Mouse (Mus musculus) liver, embryonic 13.5 days (tissue): ENCODE measurements around the gene Whrn. TPM values are rescaled to one million over a fixed set of nuclear protein-coding genes. Genes with fewer than 3 reads are reported as not detected.

Experiments
- ATAC-seq: fragments of 200-750 bp; cut with Nextera tagmentation; 2 replicates; pipeline ENCODE4 v1.8.0; 2017; ENCODE audit warnings: low read depth, mild to moderate bottlenecking, moderate number of reproducible peaks, moderate library complexity
- DNase-seq: peaks from one replicate; pipeline ENCODE4 v3.0.0; 2022
- H3K27ac ChIP-seq: fragments of 300-500 bp; sonication (generic); 2 replicates; pipeline ENCODE4 v1.5.1; 2015; ENCODE audit warnings: moderate library complexity, mild to moderate bottlenecking, inconsistent platforms
- H3K27me3 ChIP-seq: fragments of 300-500 bp; sonication (generic); 2 replicates; pipeline ENCODE4 v1.6.1; 2015; ENCODE audit warnings: mild to moderate bottlenecking, inconsistent platforms
- H3K36me3 ChIP-seq: fragments of 300-500 bp; sonication (generic); 2 replicates; pipeline ENCODE4 v1.6.1; 2015; ENCODE audit warnings: mild to moderate bottlenecking, inconsistent platforms
- H3K4me1 ChIP-seq: fragments of 300-500 bp; sonication (generic); replicated peaks from 2 replicates; pipeline ENCODE4 v1.6.1; 2015; ENCODE audit warnings: inconsistent platforms
- H3K4me2 ChIP-seq: fragments of 300-500 bp; sonication (generic); 2 replicates; pipeline ENCODE4 v1.6.1; 2015; ENCODE audit warnings: inconsistent platforms, mild to moderate bottlenecking, moderate library complexity
- H3K4me3 ChIP-seq: fragments of 300-500 bp; sonication (generic); replicated peaks from 2 replicates; pipeline ENCODE4 v1.5.1; 2015; ENCODE audit warnings: mild to moderate bottlenecking, inconsistent platforms
- H3K9ac ChIP-seq: fragments of 300-500 bp; sonication (generic); 2 replicates; pipeline ENCODE4 v1.6.1; 2015; ENCODE audit warnings: mild to moderate bottlenecking, inconsistent platforms
- H3K9me3 ChIP-seq: fragments of 300-500 bp; sonication (generic); replicated peaks from 2 replicates; pipeline ENCODE4 v1.6.1; 2016; ENCODE audit warnings: inconsistent platforms
- WGBS: fragments of 180-500 bp; shearing (Covaris S2); methylation state at CpG from one replicate; pipeline ENCODE4 v1.1.7; 2015; ENCODE audit not compliant: insufficient replicate concordance; 5-methylcytosine and 5-hydroxymethylcytosine counted together
- polyA plus RNA-seq: library from polyadenylated mRNA; unstranded; fragments of >200 nt; fragmentation: Nextera tagmentation; extraction: Ambion mirVana; gene quantifications from 2 replicates; pipeline ENCODE4 v1.2.1, GENCODE M21; 2015

Gene Whrn
- polyA plus RNA-seq, 1 experiment from 2014 or later, result 0.18 TPM

GRCm38 (mm10) chr4:63514454-63514984 lies 18.7 kb upstream of the Whrn start:
- H3K36me3 ChIP-seq, result no peaks in the 10 kb centered on the region
- H3K4me2 ChIP-seq, result no peak overlapping the region
- no peaks in the 10 kb centered on the region for H3K9me3 ChIP-seq
- no peaks in the 10 kb centered on the region; the same call in 1 of the 2 replicates for H3K27me3 ChIP-seq
- ATAC-seq (no peak), DNase-seq (no peak)
- WGBS, result 41% methylated on average over 4 of the region's 4 CpGs
- H3K9ac ChIP-seq, result no peak overlapping the region
- no peak overlapping the region for H3K27ac ChIP-seq
- no peak overlapping the region for H3K4me3 ChIP-seq
- no peaks in the 10 kb centered on the region for H3K4me1 ChIP-seq

GRCm38 (mm10) chr4:63512921-63513320 lies 17.1 kb upstream of the Whrn start:
- DNase-seq (no peak), ATAC-seq (no peak)
- no peak overlapping the region for H3K27ac ChIP-seq
- no peaks in the 10 kb centered on the region for H3K36me3 ChIP-seq
- H3K9me3 ChIP-seq, result no peaks in the 10 kb centered on the region
- no peaks in the 10 kb centered on the region for H3K4me1 ChIP-seq
- H3K4me3 ChIP-seq, result no peak overlapping the region
- WGBS, result 54% methylated on average over 2 of the region's 2 CpGs
- H3K27me3 ChIP-seq, result no peaks in the 10 kb centered on the region; the same call in 1 of the 2 replicates
- no peak overlapping the region for H3K4me2 ChIP-seq
- no peak overlapping the region for H3K9ac ChIP-seq

GRCm38 (mm10) chr4:63508232-63508631 lies 12.4 kb upstream of the Whrn start:
- DNase-seq (peak; percentile 20), ATAC-seq (no peak)
- Histone ChIP-seq H3K9me3 (no peaks in the 10 kb centered on the region), H3K4me1 (no peaks in the 10 kb centered on the region), H3K36me3 (no peaks in the 10 kb centered on the region), H3K27ac (no peak overlapping the region), H3K4me2 (no peak overlapping the region), H3K9ac (no peak overlapping the region), H3K27me3 (no peaks in the 10 kb centered on the region; the same call in 1 of the 2 replicates), H3K4me3 (no peak overlapping the region)
- WGBS, result 24% methylated on average over 4 of the region's 4 CpGs

- WGBS, result 60% methylated on average over 5 of the region's 5 CpGs
- no peak for ATAC-seq
- DNase-seq, result no peak
Observed at GRCm38 (mm10) chr4:63507478-63507877, 11.7 kb upstream of the Whrn start.

GRCm38 (mm10) chr4:63503949-63504348 lies 8.2 kb upstream of the Whrn start:
- Histone ChIP-seq H3K4me3 (no peak overlapping the region), H3K27me3 (peaks cover 22% of the 10 kb centered on the region), H3K9ac (no peak overlapping the region), H3K4me1 (no peaks in the 10 kb centered on the region), H3K9me3 (no peaks in the 10 kb centered on the region), H3K4me2 (no peak overlapping the region), H3K27ac (no peak overlapping the region), H3K36me3 (no peaks in the 10 kb centered on the region)
- DNase-seq (no peak), ATAC-seq (no peak)
- WGBS, result 41% methylated on average over 5 of the region's 5 CpGs

More at GRCm38 (mm10) chr4:63507478-63507877, 11.7 kb upstream of the Whrn start:
- H3K4me3 ChIP-seq, result no peak overlapping the region
- H3K4me1 ChIP-seq, result no peaks in the 10 kb centered on the region
- H3K9me3 ChIP-seq, result no peaks in the 10 kb centered on the region
- H3K9ac ChIP-seq, result no peak overlapping the region
- H3K4me2 ChIP-seq, result no peak overlapping the region
- no peak overlapping the region for H3K27ac ChIP-seq
- no peaks in the 10 kb centered on the region for H3K27me3 ChIP-seq
- no peaks in the 10 kb centered on the region for H3K36me3 ChIP-seq

GRCm38 (mm10) chr4:63501050-63501449 lies 5.3 kb upstream of the Whrn start:
- H3K4me1 ChIP-seq, result 0 out of 2 replicates have a peak, but pooled peaks cover 4% of the 10 kb centered on the region
- peaks cover 36% of the 10 kb centered on the region for H3K27me3 ChIP-seq
- DNase-seq, result no peak
- WGBS, result 43% methylated on average over 5 of the region's 5 CpGs
- no peak overlapping the region for H3K9ac ChIP-seq
- no peak for ATAC-seq
- no peak overlapping the region for H3K27ac ChIP-seq
- H3K4me3 ChIP-seq, result no peak overlapping the region
- H3K36me3 ChIP-seq, result no peaks in the 10 kb centered on the region
- no peaks in the 10 kb centered on the region for H3K9me3 ChIP-seq
- H3K4me2 ChIP-seq, result no peak overlapping the region

- H3K27me3 ChIP-seq, result peaks cover 63% of the 10 kb centered on the region
- H3K4me1 ChIP-seq, result peaks cover 17% of the 10 kb centered on the region
- H3K27ac ChIP-seq, result no peak overlapping the region
- no peaks in the 10 kb centered on the region for H3K9me3 ChIP-seq
- DNase-seq, result no peak
- H3K36me3 ChIP-seq, result no peaks in the 10 kb centered on the region
- no peak overlapping the region for H3K4me3 ChIP-seq
- H3K4me2 ChIP-seq, result no peak overlapping the region
- no peak overlapping the region for H3K9ac ChIP-seq
- 28% methylated on average over 3 of the region's 3 CpGs for WGBS
- ATAC-seq, result no peak
Observed at GRCm38 (mm10) chr4:63498346-63498745, 2.6 kb upstream of the Whrn start.

GRCm38 (mm10) chr4:63496312-63496711 lies 521 bp upstream of the Whrn start:
- ATAC-seq, result no peak
- 13% methylated on average over 6 of the region's 6 CpGs for WGBS

GRCm38 (mm10) chr4:63494967-63495914 lies 550 bp downstream of the Whrn start:
- ATAC-seq (peak; percentile 29), DNase-seq (peak; percentile 2)
- Histone ChIP-seq H3K27ac (no peak overlapping the region), H3K4me3 (peak overlapping the region; percentile 60), H3K9ac (peak overlapping the region; percentile 29; the same call in 1 of the 2 replicates), H3K9me3 (no peaks in the 10 kb centered on the region), H3K27me3 (peaks cover 64% of the 10 kb centered on the region), H3K4me2 (peak overlapping the region; percentile 72), H3K36me3 (no peaks in the 10 kb centered on the region), H3K4me1 (peaks cover 17% of the 10 kb centered on the region)
- WGBS, result 1% methylated on average over 107 of the region's 107 CpGs

More at GRCm38 (mm10) chr4:63496312-63496711, 521 bp upstream of the Whrn start:
- Histone ChIP-seq H3K4me3 (peak overlapping the region; percentile 60), H3K27ac (no peak overlapping the region), H3K9ac (no peak overlapping the region), H3K9me3 (no peaks in the 10 kb centered on the region), H3K4me1 (peaks cover 17% of the 10 kb centered on the region), H3K27me3 (peaks cover 73% of the 10 kb centered on the region), H3K36me3 (no peaks in the 10 kb centered on the region), H3K4me2 (peak overlapping the region; percentile 72)
- DNase-seq, result no peak

GRCm38 (mm10) chr4:63494401-63494966 lies 1.3 kb downstream of the Whrn start:
- no peaks in the 10 kb centered on the region for H3K9me3 ChIP-seq
- DNase-seq (no peak), ATAC-seq (0 out of 2 replicates have a peak, but pooled peaks have one; percentile 13)
- H3K27ac ChIP-seq, result no peak overlapping the region
- no peak overlapping the region for H3K9ac ChIP-seq
- H3K4me1 ChIP-seq, result peaks cover 17% of the 10 kb centered on the region
- peaks cover 57% of the 10 kb centered on the region for H3K27me3 ChIP-seq
- peak overlapping the region; percentile 72 for H3K4me2 ChIP-seq
- H3K4me3 ChIP-seq, result peak overlapping the region; percentile 60
- no peaks in the 10 kb centered on the region for H3K36me3 ChIP-seq
- 1% methylated on average over 43 of the region's 43 CpGs for WGBS

GRCm38 (mm10) chr4:63493351-63494121 lies 2.3 kb downstream of the Whrn start:
- Histone ChIP-seq H3K4me2 (no peak overlapping the region), H3K9ac (no peak overlapping the region), H3K27me3 (peaks cover 52% of the 10 kb centered on the region), H3K27ac (no peak overlapping the region), H3K4me1 (peaks cover 17% of the 10 kb centered on the region), H3K36me3 (no peaks in the 10 kb centered on the region), H3K4me3 (no peak overlapping the region), H3K9me3 (no peaks in the 10 kb centered on the region)
- DNase-seq (no peak), ATAC-seq (no peak)
- 53% methylated on average over 9 of the region's 9 CpGs for WGBS
